Mouse (Mus musculus) neural tube, embryonic 15.5 days (tissue): ENCODE data around the gene Gm10563. TPM values are rescaled to one million over a fixed set of nuclear protein-coding genes. Genes with fewer than 3 reads are reported as not detected.

ENCODE experiments used
- ATAC-seq: fragments of 200-750 bp; cut with Nextera tagmentation; 2 replicates; pipeline ENCODE4 v1.8.0; 2017; ENCODE audit warnings: mild to moderate bottlenecking, moderate TSS enrichment, moderate library complexity; ENCODE audit not compliant: low FRiP score
- H3K27ac ChIP-seq: fragments of 300-500 bp; sonication (generic); replicated peaks from 2 replicates; pipeline ENCODE4 v1.5.1; 2015; ENCODE audit warnings: mild to moderate bottlenecking, inconsistent platforms
- H3K27me3 ChIP-seq: fragments of 300-500 bp; sonication (generic); replicated peaks from 2 replicates; pipeline ENCODE4 v1.6.1; 2015; ENCODE audit warnings: inconsistent platforms
- H3K36me3 ChIP-seq: fragments of 300-500 bp; sonication (generic); 2 replicates; pipeline ENCODE4 v1.6.1; 2015; ENCODE audit warnings: inconsistent platforms
- H3K4me1 ChIP-seq: fragments of 300-500 bp; sonication (generic); 2 replicates; pipeline ENCODE4 v1.6.1; 2015; ENCODE audit warnings: inconsistent platforms
- H3K4me2 ChIP-seq: fragments of 300-500 bp; sonication (generic); 2 replicates; pipeline ENCODE4 v1.6.1; 2015; ENCODE audit warnings: inconsistent platforms, mild to moderate bottlenecking, moderate library complexity
- H3K4me3 ChIP-seq: fragments of 300-500 bp; sonication (generic); replicated peaks from 2 replicates; pipeline ENCODE4 v1.5.1; 2015; ENCODE audit warnings: mild to moderate bottlenecking, inconsistent platforms
- H3K9ac ChIP-seq: fragments of 300-500 bp; sonication (generic); replicated peaks from 2 replicates; pipeline ENCODE4 v1.6.1; 2015; ENCODE audit warnings: mild to moderate bottlenecking, inconsistent platforms
- H3K9me3 ChIP-seq: fragments of 300-500 bp; sonication (generic); replicated peaks from 2 replicates; pipeline ENCODE4 v1.6.1; 2016; ENCODE audit warnings: inconsistent platforms
- WGBS: fragments of 180-500 bp; shearing (Covaris S2); methylation state at CpG from one replicate; pipeline ENCODE4 v1.1.7; 2015; ENCODE audit warnings: mixed read lengths; 5-methylcytosine and 5-hydroxymethylcytosine counted together
- polyA plus RNA-seq: library from polyadenylated mRNA; unstranded; fragments of >200 nt; fragmentation: Nextera tagmentation; extraction: Ambion mirVana; gene quantifications from 2 replicates; pipeline ENCODE4 v1.2.1, GENCODE M21; 2015

Gene Gm10563
- polyA plus RNA-seq, 1 experiment from 2014 or later: not detected

DNA sequence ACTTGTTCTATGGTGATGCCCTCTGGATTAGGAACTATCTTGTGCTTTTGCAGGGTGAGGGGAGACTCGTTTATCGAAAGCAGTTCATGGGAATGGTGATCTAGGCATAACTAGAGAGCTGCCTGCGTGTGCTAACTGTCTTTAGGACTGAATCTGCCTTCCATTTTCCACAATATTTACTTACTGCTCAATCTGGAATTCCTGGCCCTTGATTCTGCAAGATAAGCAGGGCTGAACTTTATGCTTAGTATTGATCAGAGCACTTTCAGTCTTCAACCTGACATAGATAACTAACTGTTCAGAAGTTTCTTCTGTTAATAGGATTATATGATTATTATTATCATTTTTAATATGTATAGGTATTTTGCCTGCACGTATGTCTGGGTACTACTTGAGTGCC lies 40.1 kb downstream of the Gm10563 start:
- H3K9me3 ChIP-seq: no peaks in the 10 kb centered on the region
- no peak overlapping the region for H3K9ac ChIP-seq
- peaks cover 9% of the 10 kb centered on the region for H3K36me3 ChIP-seq
- no peaks in the 10 kb centered on the region for H3K27me3 ChIP-seq
- ATAC-seq: no peak
- no peak overlapping the region for H3K27ac ChIP-seq
- WGBS: 97% methylated on average over 4 of the region's 4 CpGs
- H3K4me2 ChIP-seq: no peak overlapping the region
- H3K4me3 ChIP-seq: no peak overlapping the region
- H3K4me1 ChIP-seq: peaks cover 26% of the 10 kb centered on the region

DNA sequence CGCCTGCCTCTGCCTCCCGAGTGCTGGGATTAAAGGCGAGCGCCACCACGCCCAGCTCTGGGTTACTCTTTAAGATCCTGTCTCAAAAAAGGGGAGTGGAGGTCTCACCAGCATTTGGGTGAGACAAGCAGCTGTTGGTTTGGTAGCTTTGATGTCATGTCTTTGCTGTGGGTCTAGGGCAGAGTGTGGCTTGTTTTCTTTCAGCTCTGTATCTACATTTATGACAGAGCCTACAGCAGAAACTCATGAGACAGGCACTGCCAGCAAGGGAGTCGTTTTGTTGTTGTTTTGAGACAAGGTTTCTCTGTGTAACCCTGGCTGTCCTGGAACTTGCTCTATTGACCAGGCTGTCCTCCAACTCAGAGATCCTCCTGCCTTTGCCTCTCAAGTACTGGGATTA lies 41.4 kb downstream of the Gm10563 start:
- H3K4me2 ChIP-seq: no peak overlapping the region
- no peak overlapping the region for H3K4me3 ChIP-seq
- H3K9me3 ChIP-seq: no peaks in the 10 kb centered on the region
- peaks cover 4% of the 10 kb centered on the region for H3K36me3 ChIP-seq
- H3K9ac ChIP-seq: no peak overlapping the region
- H3K27ac ChIP-seq: no peak overlapping the region
- H3K4me1 ChIP-seq: peaks cover 26% of the 10 kb centered on the region
- no peaks in the 10 kb centered on the region for H3K27me3 ChIP-seq
- 97% methylated on average over 6 of the region's 6 CpGs for WGBS
- no peak for ATAC-seq

DNA sequence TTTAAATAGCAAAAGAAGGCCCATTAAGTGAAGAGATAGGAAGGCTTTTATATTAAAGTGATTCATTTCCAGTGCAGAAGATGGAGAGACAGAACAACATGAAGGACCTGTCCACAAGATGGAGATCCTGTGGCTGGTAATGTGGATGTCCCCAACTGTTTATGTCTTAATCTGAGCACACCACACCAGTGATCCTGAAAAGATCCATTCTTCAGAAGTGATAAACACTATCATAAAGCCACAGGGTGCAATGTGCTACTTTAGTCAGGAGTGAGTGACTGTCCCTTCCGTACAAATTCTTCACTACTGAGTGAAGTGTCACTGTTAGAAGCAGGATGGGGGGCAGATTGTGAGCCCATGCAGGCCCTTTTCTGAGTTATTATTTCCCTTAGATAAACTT lies 42.5 kb downstream of the Gm10563 start:
- no peak overlapping the region for H3K27ac ChIP-seq
- no peaks in the 10 kb centered on the region for H3K9me3 ChIP-seq
- 71% methylated on average over 1 of the region's 1 CpGs for WGBS
- H3K36me3 ChIP-seq: peaks cover 4% of the 10 kb centered on the region
- peaks cover 26% of the 10 kb centered on the region for H3K4me1 ChIP-seq
- H3K9ac ChIP-seq: peak overlapping the region; percentile 97
- H3K27me3 ChIP-seq: no peaks in the 10 kb centered on the region
- no peak for ATAC-seq
- H3K4me2 ChIP-seq: peak overlapping the region; percentile 85
- peak overlapping the region; percentile 99 for H3K4me3 ChIP-seq

DNA sequence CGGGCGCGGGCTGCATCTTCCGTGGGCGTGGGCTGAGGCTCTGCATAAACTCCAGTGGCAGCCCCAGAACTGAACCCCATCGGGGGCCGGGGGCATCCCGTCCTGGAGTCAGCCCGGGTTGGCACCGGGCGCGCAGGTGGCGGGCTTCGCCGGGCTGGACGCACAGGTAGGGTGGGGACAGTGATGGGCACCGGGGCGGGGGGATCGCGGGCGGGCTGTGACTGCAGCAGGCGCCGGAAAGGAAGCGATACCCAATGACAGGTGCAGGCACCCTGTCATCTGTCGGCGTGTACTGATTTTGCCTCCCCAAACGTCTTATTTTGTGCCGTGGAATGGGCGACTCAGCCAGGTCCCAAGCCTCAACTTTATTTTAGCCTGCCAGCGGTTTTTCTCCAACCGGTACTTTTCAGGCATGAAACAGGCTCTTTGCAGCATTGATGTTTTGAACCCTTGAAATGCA lies 43.2 kb downstream of the Gm10563 start:
- H3K27me3 ChIP-seq: no peaks in the 10 kb centered on the region
- H3K4me3 ChIP-seq: peak overlapping the region; percentile 99
- peaks cover 4% of the 10 kb centered on the region for H3K36me3 ChIP-seq
- peak overlapping the region; percentile 85 for H3K4me2 ChIP-seq
- ATAC-seq: peak; percentile 48
- peak overlapping the region; percentile 97 for H3K27ac ChIP-seq
- H3K9ac ChIP-seq: peak overlapping the region; percentile 97
- H3K4me1 ChIP-seq: peaks cover 26% of the 10 kb centered on the region
- no peaks in the 10 kb centered on the region for H3K9me3 ChIP-seq
- 3% methylated on average over 31 of the region's 31 CpGs for WGBS

DNA sequence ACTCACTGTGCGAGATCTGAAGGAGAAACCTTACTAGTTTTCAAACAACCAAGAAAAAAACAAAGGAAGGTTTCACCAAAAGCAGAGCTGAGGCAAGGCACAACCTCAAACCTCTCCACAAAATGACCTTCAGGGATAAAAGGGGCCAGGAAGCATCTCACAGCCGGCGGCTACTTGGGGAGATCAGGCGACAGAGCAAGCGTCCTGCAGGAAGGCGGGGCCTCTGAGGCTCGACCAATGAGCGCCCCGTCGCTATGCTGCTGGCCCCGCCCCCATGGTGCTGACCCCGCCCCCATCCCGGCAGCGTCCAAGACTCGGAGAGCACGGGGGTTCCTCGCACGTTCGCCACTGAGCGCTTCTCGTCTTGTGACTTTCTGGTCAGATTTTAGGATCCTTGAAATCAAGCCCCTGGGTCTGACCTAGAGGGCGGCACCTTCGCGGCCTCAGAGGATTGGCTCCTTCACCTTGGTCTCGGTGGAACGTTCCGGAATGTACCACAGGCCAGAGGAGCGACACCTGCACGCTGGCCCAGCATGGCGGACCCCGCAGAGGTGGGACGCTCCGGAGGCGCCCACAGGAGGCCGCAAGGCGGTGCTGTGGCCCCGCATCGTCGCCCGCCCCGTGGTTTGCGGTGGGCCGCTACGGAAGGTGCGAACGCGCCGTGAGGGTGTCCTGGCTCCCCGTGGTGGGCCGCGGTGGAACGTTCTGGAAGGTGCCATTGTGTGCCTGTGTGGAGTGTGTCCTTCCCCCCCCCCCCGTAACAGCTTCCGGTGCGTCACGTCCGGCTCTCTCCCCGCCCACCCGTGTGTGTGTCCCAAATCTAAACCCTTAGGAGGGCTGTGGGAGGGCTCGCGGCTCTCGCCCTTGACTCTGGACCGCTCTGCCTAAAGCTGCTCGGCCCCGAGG lies 43.9 kb downstream of the Gm10563 start, which contains the start of gene Slc35e2:
Gene Slc35e2, plus strand, starts transcription at position 326 of the 906 bp plus-strand sequence.
- peak; percentile 96 for ATAC-seq
- Histone ChIP-seq H3K9me3 (no peaks in the 10 kb centered on the region), H3K4me1 (peaks cover 26% of the 10 kb centered on the region), H3K27me3 (no peaks in the 10 kb centered on the region), H3K36me3 (peaks cover 4% of the 10 kb centered on the region), H3K27ac (peak within 1 kb of the TSS; percentile 97), H3K4me2 (peak within 1 kb of the TSS; percentile 85), H3K4me3 (peak within 1 kb of the TSS; percentile 99), H3K9ac (peak within 1 kb of the TSS; percentile 97)
- under 1% methylated on average over 65 of the region's 65 CpGs for WGBS

DNA sequence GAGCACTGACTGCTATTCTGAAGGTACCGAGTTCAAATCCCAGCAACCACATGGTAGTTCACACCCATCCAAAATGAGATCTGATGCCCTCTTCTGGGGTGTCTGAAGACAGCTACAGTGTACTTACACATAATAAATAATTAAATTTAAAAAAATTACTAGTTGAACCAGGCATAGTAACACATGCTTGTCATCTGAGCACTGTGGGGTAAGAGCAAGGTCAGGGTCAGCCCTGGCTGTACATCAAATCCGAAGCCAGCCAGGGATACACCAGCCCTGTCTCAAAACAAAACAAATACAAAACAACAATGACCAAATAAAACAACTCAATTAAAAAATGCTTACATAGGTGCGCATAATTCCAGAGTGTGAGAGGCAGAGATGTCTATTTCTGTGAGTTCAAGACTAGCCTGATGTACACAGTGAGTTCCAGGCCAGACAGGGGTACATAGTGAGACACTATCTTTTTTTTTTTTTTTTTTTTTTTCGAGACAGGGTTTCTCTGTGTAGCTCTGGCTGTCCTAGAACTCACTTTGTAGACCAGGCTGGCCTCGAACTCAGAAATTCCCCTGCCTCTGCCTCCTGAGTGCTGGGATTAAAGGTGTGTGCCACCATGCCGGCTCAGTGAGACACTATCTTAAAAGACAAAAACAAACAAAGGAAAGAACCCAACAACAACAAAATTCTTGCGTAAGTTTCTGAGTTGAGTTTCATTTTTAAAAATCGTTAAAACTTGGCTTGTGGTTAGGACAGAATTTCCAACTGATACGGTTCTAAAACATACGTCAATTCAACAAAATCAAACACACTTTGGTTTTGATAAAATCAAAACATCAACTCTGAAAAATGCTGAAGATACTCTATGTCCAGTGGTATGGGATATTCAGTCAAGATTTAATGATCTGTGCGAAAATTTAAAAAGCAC lies 45.0 kb downstream of the Gm10563 start:
- Histone ChIP-seq H3K9me3 (no peaks in the 10 kb centered on the region), H3K27ac (peak overlapping the region; percentile 97), H3K4me2 (peak overlapping the region; percentile 85), H3K4me3 (peak overlapping the region; percentile 99), H3K27me3 (no peaks in the 10 kb centered on the region), H3K9ac (peak overlapping the region; percentile 56), H3K36me3 (peaks cover 4% of the 10 kb centered on the region), H3K4me1 (peaks cover 26% of the 10 kb centered on the region)
- ATAC-seq: no peak
- WGBS: 86% methylated on average over 11 of the region's 11 CpGs

DNA sequence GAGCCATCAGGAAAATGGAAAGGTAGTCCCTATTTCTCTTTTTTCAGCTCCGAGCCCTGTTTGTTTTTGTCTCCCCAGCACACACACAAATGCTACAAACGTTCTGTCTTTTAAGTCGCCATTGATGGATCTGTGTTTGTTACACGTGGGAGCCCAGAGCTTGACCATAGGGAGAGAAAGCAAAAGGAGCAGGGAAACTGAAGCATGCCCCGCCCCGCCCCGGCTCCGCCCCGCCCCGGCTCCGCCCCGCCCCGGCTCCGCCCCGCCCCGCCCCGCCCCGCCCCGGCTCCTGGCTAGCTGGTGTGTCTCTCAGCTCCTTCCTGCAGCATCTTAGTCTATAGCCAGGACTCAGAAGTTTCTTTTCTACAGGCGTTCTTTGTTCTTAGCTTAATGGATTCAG lies 46.7 kb downstream of the Gm10563 start:
- Histone ChIP-seq H3K4me2 (no peak overlapping the region), H3K4me3 (no peak overlapping the region), H3K9me3 (no peaks in the 10 kb centered on the region), H3K27me3 (no peaks in the 10 kb centered on the region), H3K4me1 (peaks cover 22% of the 10 kb centered on the region), H3K9ac (no peak overlapping the region), H3K36me3 (no peaks in the 10 kb centered on the region), H3K27ac (no peak overlapping the region)
- ATAC-seq: no peak
- WGBS: 23% methylated on average over 20 of the region's 20 CpGs

DNA sequence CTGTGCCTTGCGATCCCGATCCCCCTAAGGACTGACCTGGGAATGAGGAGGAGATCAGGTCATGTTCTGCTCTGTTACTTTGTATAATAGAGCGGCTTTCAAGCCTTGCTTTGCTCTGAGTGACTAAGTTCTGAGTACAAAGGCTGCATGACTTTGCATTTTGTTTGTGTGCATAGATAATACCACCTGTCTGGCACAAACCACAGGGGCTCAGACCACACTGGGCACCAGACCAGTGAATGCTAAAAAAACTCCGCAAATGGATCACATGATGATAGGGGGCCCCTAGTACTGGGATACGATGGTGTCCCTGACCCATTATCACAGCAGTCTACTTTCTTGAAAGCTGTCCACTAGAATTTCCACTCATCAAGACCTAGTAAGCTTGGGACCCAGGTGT lies 48.6 kb downstream of the Gm10563 start:
- Histone ChIP-seq H3K9ac (no peak overlapping the region), H3K4me3 (no peak overlapping the region), H3K4me2 (no peak overlapping the region), H3K36me3 (no peaks in the 10 kb centered on the region), H3K27me3 (no peaks in the 10 kb centered on the region), H3K4me1 (peaks cover 5% of the 10 kb centered on the region; the same call in 1 of the 2 replicates), H3K27ac (no peak overlapping the region), H3K9me3 (no peaks in the 10 kb centered on the region)
- 84% methylated on average over 5 of the region's 5 CpGs for WGBS
- no peak for ATAC-seq

DNA sequence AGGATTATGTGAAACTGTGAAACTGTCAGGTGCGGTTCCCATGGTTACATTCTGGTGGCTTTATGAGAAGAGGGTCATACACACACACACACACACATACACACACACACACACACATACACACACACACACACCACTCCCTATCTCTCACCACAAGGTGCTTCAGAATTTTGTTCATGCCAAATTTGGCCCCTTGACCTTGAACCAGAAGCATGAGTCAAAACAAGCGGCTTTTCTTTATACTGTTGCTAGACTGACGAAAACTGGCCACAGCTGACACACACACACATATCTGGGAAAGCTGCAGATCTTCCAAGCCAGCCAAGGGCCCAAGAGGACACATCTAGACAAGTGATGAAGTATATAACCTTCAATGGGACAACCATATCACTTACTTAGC lies 49.4 kb downstream of the Gm10563 start:
- Histone ChIP-seq H3K4me2 (no peak overlapping the region), H3K9me3 (no peaks in the 10 kb centered on the region), H3K4me1 (peaks cover 5% of the 10 kb centered on the region; the same call in 1 of the 2 replicates), H3K27ac (no peak overlapping the region), H3K27me3 (no peaks in the 10 kb centered on the region), H3K4me3 (no peak overlapping the region), H3K9ac (no peak overlapping the region), H3K36me3 (0 out of 2 replicates have a peak, but pooled peaks cover 7% of the 10 kb centered on the region)
- ATAC-seq: no peak
- WGBS: 96% methylated on average over 3 of the region's 3 CpGs

DNA sequence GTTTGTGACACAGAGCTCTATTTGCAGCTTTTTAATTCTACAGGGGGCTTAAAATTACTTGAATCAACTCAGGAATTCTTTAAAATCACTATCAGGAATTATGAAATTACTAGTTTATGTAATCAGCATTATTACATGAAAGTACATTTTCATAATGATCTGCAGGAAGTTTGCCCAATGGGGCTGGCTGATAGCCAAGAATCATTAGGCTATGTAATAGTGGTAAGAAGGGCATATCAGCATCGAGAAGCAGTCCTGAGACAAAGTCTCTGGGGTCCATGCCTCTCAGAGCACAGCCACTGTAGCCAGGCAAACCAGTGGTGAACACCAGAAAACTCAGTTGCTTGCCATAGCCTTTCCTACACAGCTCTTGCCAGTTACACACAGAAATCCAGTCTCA lies 51.4 kb downstream of the Gm10563 start:
- H3K9ac ChIP-seq: no peak overlapping the region
- no peak overlapping the region for H3K4me2 ChIP-seq
- no peak for ATAC-seq
- no peak overlapping the region for H3K4me3 ChIP-seq
- WGBS: 46% methylated on average over 1 of the region's 1 CpGs
- no peak overlapping the region for H3K27ac ChIP-seq
- H3K4me1 ChIP-seq: no peaks in the 10 kb centered on the region
- H3K27me3 ChIP-seq: no peaks in the 10 kb centered on the region
- no peaks in the 10 kb centered on the region for H3K9me3 ChIP-seq
- peaks cover 26% of the 10 kb centered on the region for H3K36me3 ChIP-seq

DNA sequence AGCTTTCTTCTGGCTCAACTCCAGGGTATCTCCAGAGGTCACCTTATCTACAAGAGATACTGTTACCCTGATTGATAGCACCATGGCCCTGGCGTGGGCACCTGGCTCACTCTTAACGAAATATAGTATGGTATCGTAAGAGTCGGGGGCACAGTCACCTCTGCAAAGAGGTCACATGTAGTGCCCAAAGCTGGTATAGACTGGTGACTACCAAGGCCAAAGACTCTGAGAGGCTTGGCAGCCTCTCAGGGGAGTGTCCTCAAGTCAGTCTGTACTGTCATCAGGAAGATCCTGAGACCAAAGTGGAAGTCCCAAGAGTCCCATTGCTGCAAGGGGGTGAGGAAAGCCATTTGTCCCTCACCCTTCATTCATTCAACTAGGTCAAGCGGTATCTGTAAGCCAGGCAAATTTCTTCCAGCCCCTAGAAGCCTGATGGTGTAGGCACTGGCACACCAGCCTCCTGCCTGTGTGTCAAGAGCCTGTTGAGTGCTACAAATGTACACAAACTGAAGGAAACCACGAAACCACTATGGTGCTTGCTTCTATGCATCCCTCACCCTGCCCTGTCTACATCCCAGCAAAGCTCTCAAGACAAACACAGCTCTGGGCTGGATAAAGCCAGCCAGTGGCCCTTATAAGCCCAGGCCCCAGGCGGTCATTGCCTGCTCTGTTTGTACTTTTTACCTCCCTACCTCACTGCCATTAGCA lies 54.0 kb downstream of the Gm10563 start:
- no peaks in the 10 kb centered on the region for H3K9me3 ChIP-seq
- H3K27ac ChIP-seq: no peak overlapping the region
- H3K4me3 ChIP-seq: no peak overlapping the region
- no peak overlapping the region for H3K4me2 ChIP-seq
- no peak overlapping the region for H3K9ac ChIP-seq
- H3K36me3 ChIP-seq: peaks cover 52% of the 10 kb centered on the region
- no peak for ATAC-seq
- H3K27me3 ChIP-seq: no peaks in the 10 kb centered on the region
- no peaks in the 10 kb centered on the region for H3K4me1 ChIP-seq
- WGBS: 93% methylated on average over 7 of the region's 7 CpGs
